Mouse (Mus musculus): ENCODE data around the gene Rhot1. TPM values are rescaled to one million over a fixed set of nuclear protein-coding genes. Genes with fewer than 3 reads are reported as not detected.
A peak's percentile ranks its signal among the peaks of the same experiment; 100 is the strongest.
"Not testable (repeated sequence)": the region's sequence is repeated elsewhere in the genome, so short reads cannot be mapped to it uniquely, and the experiment has no call there.

Gene Rhot1
- total RNA-seq, 2 experiments from 2014 or later, result 37.8 to 40.5 TPM

- DNase-seq, result no peak
Measured at GRCm38 (mm10) chr11:80193827-80194226, 15.0 kb upstream of the Rhot1 start.

GRCm38 (mm10) chr11:80196351-80196750 lies 12.5 kb upstream of the Rhot1 start:
- DNase-seq, result no peak

- no peak for DNase-seq
Measured at GRCm38 (mm10) chr11:80199316-80199715, 9.5 kb upstream of the Rhot1 start.

- no peak for DNase-seq
Measured at GRCm38 (mm10) chr11:80199773-80200172, 9.0 kb upstream of the Rhot1 start.

- no peak for DNase-seq
Measured at GRCm38 (mm10) chr11:80200326-80200725, 8.5 kb upstream of the Rhot1 start.

- no peak for DNase-seq
Measured at GRCm38 (mm10) chr11:80202296-80202695, 6.5 kb upstream of the Rhot1 start.

GRCm38 (mm10) chr11:80204037-80204436 lies 4.8 kb upstream of the Rhot1 start:
- no peak for DNase-seq

GRCm38 (mm10) chr11:80204941-80205340 lies 3.9 kb upstream of the Rhot1 start:
- DNase-seq, result no peak

GRCm38 (mm10) chr11:80208465-80208859 lies 357 bp upstream of the Rhot1 start:
- DNase-seq, result no peak

GRCm38 (mm10) chr11:80210321-80210720 lies 1.5 kb downstream of the Rhot1 start:
- no peak for DNase-seq

GRCm38 (mm10) chr11:80212282-80212681 lies 3.5 kb downstream of the Rhot1 start:
- DNase-seq, result no peak

- no peak for DNase-seq
Measured at GRCm38 (mm10) chr11:80215291-80215690, 6.5 kb downstream of the Rhot1 start.

GRCm38 (mm10) chr11:80218657-80219293 lies 10.0 kb downstream of the Rhot1 start:
- no peak for DNase-seq

GRCm38 (mm10) chr11:80230066-80230465 lies 21.2 kb downstream of the Rhot1 start:
- not testable (repeated sequence) for DNase-seq

- no peak for DNase-seq
Measured at GRCm38 (mm10) chr11:80237278-80237677, 28.5 kb downstream of the Rhot1 start.

- no peak for DNase-seq
Measured at GRCm38 (mm10) chr11:80238306-80238705, 29.5 kb downstream of the Rhot1 start.

GRCm38 (mm10) chr11:80247026-80247425 lies 38.2 kb downstream of the Rhot1 start:
- DNase-seq, result no peak

GRCm38 (mm10) chr11:80248531-80248930 lies 39.7 kb downstream of the Rhot1 start:
- no peak for DNase-seq

GRCm38 (mm10) chr11:80264137-80264536 lies 55.3 kb downstream of the Rhot1 start:
- no peak for DNase-seq

- DNase-seq, result no peak
Measured at GRCm38 (mm10) chr11:80271096-80271495, 62.3 kb downstream of the Rhot1 start.

GRCm38 (mm10) chr11:80275011-80275410 lies 66.2 kb downstream of the Rhot1 start:
- DNase-seq, result no peak

GRCm38 (mm10) chr11:80278054-80278453 lies 69.2 kb downstream of the Rhot1 start:
- DNase-seq, result no peak

GRCm38 (mm10) chr11:80283786-80284185 lies 75.0 kb downstream of the Rhot1 start:
- peak; percentile 56 for DNase-seq

GRCm38 (mm10) chr11:80284641-80285040 lies 75.8 kb downstream of the Rhot1 start:
- peak; percentile 74 for DNase-seq

GRCm38 (mm10) chr11:80287150-80287549 lies 78.3 kb downstream of the Rhot1 start:
- no peak for DNase-seq
